15 mouse cellular contexts compared by ENCODE assay signal in genomic region chr14:51941577-51941976, GRCm38 (mm10). TPM values are rescaled to one million over a fixed set of nuclear protein-coding genes. Genes with fewer than 3 reads are reported as not detected.
DNase-seq lines count a peak whose midpoint lies in the region; ATAC-seq lines count a peak whose summit lies in the region.
"Had no signal": no experiment of that assay in that cellular context is flagged by ENCODE, and none has a peak within 500 bp of the region (broad histone marks: within the 10 kb centered on the region; RNA-seq: fewer than 3 reads in every experiment).

No protein-coding gene starts in this region.

- H3K27me3 ChIP-seq in forebrain, embryonic 10.5 days (ENCODE audit: poor library complexity, severe bottlenecking) = no peaks in the 10 kb centered on the region
- H3K27me3 ChIP-seq in forebrain, embryonic 11.5 days (ENCODE audit: control insufficient read depth, insufficient read depth, low read length) = no peaks in the 10 kb centered on the region
- no peaks in the 10 kb centered on the region for H3K27me3 ChIP-seq in liver, embryonic 12.5 days (replicated peaks)
- H3K27me3 ChIP-seq in liver, embryonic 13.5 days = no peaks in the 10 kb centered on the region
- H3K27me3 ChIP-seq: forebrain, embryonic 15.5 days; heart, embryonic 15.5 days; limb, embryonic 13.5 days; midbrain, embryonic 15.5 days; neural tube, embryonic 12.5 days had no signal

- no peak overlapping the region for H3K9ac ChIP-seq in forebrain, embryonic 11.5 days (ENCODE audit: low read length)
- H3K9ac ChIP-seq in liver, embryonic 12.5 days = no peak overlapping the region
- H3K9ac ChIP-seq in liver, embryonic 13.5 days = no peak overlapping the region
- H3K9ac ChIP-seq: forebrain, embryonic 15.5 days; heart, embryonic 15.5 days; limb, embryonic 13.5 days; midbrain, embryonic 15.5 days; neural tube, embryonic 12.5 days had no signal

- no peak for ATAC-seq in forebrain, embryonic 11.5 days (replicated peaks; ENCODE audit: low FRiP score)
- ATAC-seq in liver, embryonic 12.5 days = no peak
- ATAC-seq in liver, embryonic 13.5 days (ENCODE audit: low read depth) = no peak
- ATAC-seq: forebrain, embryonic 15.5 days; midbrain, embryonic 15.5 days had no signal

- no peak overlapping the region for H3K4me3 ChIP-seq in forebrain, embryonic 10.5 days
- no peak overlapping the region for H3K4me3 ChIP-seq in forebrain, embryonic 11.5 days (ENCODE audit: low read depth, low read length)
- no peak overlapping the region for H3K4me3 ChIP-seq in liver, embryonic 12.5 days
- H3K4me3 ChIP-seq in liver, embryonic 13.5 days (replicated peaks) = no peak overlapping the region
- H3K4me3 ChIP-seq: forebrain, embryonic 15.5 days; heart, embryonic 15.5 days; limb, embryonic 13.5 days; midbrain, embryonic 15.5 days; neural tube, embryonic 12.5 days had no signal

- H3K9me3 ChIP-seq in forebrain, embryonic 10.5 days = 0 out of 2 replicates have a peak, but pooled peaks cover 1% of the 10 kb centered on the region
- H3K9me3 ChIP-seq in forebrain, embryonic 11.5 days (ENCODE audit: control insufficient read depth, low read length) = no peaks in the 10 kb centered on the region
- 0 out of 2 replicates have a peak, but pooled peaks cover 6% of the 10 kb centered on the region for H3K9me3 ChIP-seq in liver, embryonic 12.5 days (replicated peaks)
- no peaks in the 10 kb centered on the region for H3K9me3 ChIP-seq in liver, embryonic 13.5 days (replicated peaks)
- H3K9me3 ChIP-seq: forebrain, embryonic 15.5 days; heart, embryonic 15.5 days; midbrain, embryonic 15.5 days; neural tube, embryonic 12.5 days had no signal

- peak overlapping the region; percentile 44 for H3K27ac ChIP-seq in forebrain, embryonic 10.5 days
- no peak overlapping the region for H3K27ac ChIP-seq in forebrain, embryonic 11.5 days (ENCODE audit: low read depth, low read length)
- no peak overlapping the region for H3K27ac ChIP-seq in liver, embryonic 12.5 days
- H3K27ac ChIP-seq in liver, embryonic 13.5 days = no peak overlapping the region
- H3K27ac ChIP-seq: forebrain, embryonic 15.5 days; heart, embryonic 15.5 days; limb, embryonic 13.5 days; midbrain, embryonic 15.5 days; neural tube, embryonic 12.5 days had no signal

- DNase-seq in forebrain, embryonic 10.5 days (ENCODE audit: extremely low spot score, low spot score) = no peak
- no peak for DNase-seq in forebrain, embryonic 11.5 days (ENCODE audit: low spot score)
- DNase-seq in liver = no peak
- no peak for DNase-seq in liver, embryonic 13.5 days
- DNase-seq in right cerebral cortex, postnatal 14 days = no peak
- DNase-seq in retina, embryonic 14.5 days (ENCODE audit: low spot score) = no peak
- DNase-seq: cerebellum, adult 8-10 months; thymus, postnatal 25 days had no signal

- peaks cover 19% of the 10 kb centered on the region for H3K4me1 ChIP-seq in forebrain, embryonic 10.5 days
- H3K4me1 ChIP-seq in forebrain, embryonic 11.5 days (replicated peaks; ENCODE audit: control insufficient read depth, insufficient read depth, low read length) = no peaks in the 10 kb centered on the region
- H3K4me1 ChIP-seq in liver, embryonic 12.5 days = peaks cover 18% of the 10 kb centered on the region
- H3K4me1 ChIP-seq in liver, embryonic 13.5 days (replicated peaks) = peaks cover 18% of the 10 kb centered on the region
- H3K4me1 ChIP-seq: forebrain, embryonic 15.5 days; midbrain, embryonic 15.5 days had no signal

- no peaks in the 10 kb centered on the region for H3K36me3 ChIP-seq in forebrain, embryonic 10.5 days (replicated peaks)
- no peaks in the 10 kb centered on the region for H3K36me3 ChIP-seq in forebrain, embryonic 11.5 days (ENCODE audit: control insufficient read depth, insufficient read depth, low read length)
- no peaks in the 10 kb centered on the region for H3K36me3 ChIP-seq in liver, embryonic 12.5 days
- H3K36me3 ChIP-seq in liver, embryonic 13.5 days = no peaks in the 10 kb centered on the region
- H3K36me3 ChIP-seq: forebrain, embryonic 15.5 days; heart, embryonic 15.5 days; limb, embryonic 13.5 days; midbrain, embryonic 15.5 days; neural tube, embryonic 12.5 days had no signal

- 53% methylated on average over 9 of the region's 9 CpGs for WGBS in forebrain, embryonic 10.5 days
- WGBS in forebrain, embryonic 11.5 days = 53% methylated on average over 9 of the region's 9 CpGs
- WGBS in liver, embryonic 12.5 days (ENCODE audit: insufficient replicate concordance) = 53% methylated on average over 9 of the region's 9 CpGs
- WGBS in liver, embryonic 13.5 days (ENCODE audit: insufficient replicate concordance) = 50% methylated on average over 9 of the region's 9 CpGs

- no peak overlapping the region for H3K4me2 ChIP-seq in forebrain, embryonic 11.5 days (ENCODE audit: low read depth, low read length, severe bottlenecking)
- peak overlapping the region; percentile 0; the same call in 1 of the 2 replicates for H3K4me2 ChIP-seq in liver, embryonic 12.5 days
- peak overlapping the region; percentile 17; the same call in 1 of the 2 replicates for H3K4me2 ChIP-seq in liver, embryonic 13.5 days
- H3K4me2 ChIP-seq: forebrain, embryonic 15.5 days; heart, embryonic 15.5 days; limb, embryonic 13.5 days; midbrain, embryonic 15.5 days; neural tube, embryonic 12.5 days had no signal

RNA-seq across cellular contexts. Expression of gene Rnase13, which starts 19.0 kb away (rescaled TPM):
- not detected in 2 replicates for polyA plus RNA-seq in forebrain, embryonic 10.5 days (2016; fragmentation: Nextera tagmentation; extraction: Ambion mirVana)
- polyA plus RNA-seq in forebrain, embryonic 11.5 days (2014; fragmentation: Nextera tagmentation; extraction: Ambion mirVana) = not detected in 2 replicates
- not detected in 2 replicates for polyA plus RNA-seq in liver, embryonic 12.5 days (2016; fragmentation: Nextera tagmentation; extraction: Ambion mirVana)
- not detected in 2 replicates for polyA plus RNA-seq in liver, embryonic 13.5 days (2015; fragmentation: Nextera tagmentation; extraction: Ambion mirVana)
- polyA plus RNA-seq: forebrain, embryonic 15.5 days; heart, embryonic 15.5 days; limb, embryonic 13.5 days; midbrain, embryonic 15.5 days; neural tube, embryonic 12.5 days had no signal

RNA-seq across cellular contexts. Expression of gene Tppp2, which starts 23.4 kb away (rescaled TPM):
- polyA plus RNA-seq in forebrain, embryonic 10.5 days (2016; fragmentation: Nextera tagmentation; extraction: Ambion mirVana) = not detected in 2 replicates
- polyA plus RNA-seq in forebrain, embryonic 11.5 days (2014; fragmentation: Nextera tagmentation; extraction: Ambion mirVana) = not detected in 2 replicates
- polyA plus RNA-seq in liver, embryonic 12.5 days (2016; fragmentation: Nextera tagmentation; extraction: Ambion mirVana) = not detected in 2 replicates
- polyA plus RNA-seq in liver, embryonic 13.5 days (2015; fragmentation: Nextera tagmentation; extraction: Ambion mirVana) = not detected in 2 replicates
- polyA plus RNA-seq: cortical plate, adult 2 months; forebrain, embryonic 15.5 days; heart, embryonic 15.5 days; limb, embryonic 13.5 days; midbrain, embryonic 15.5 days; neural tube, embryonic 12.5 days had no signal

RNA-seq across cellular contexts. Expression of gene Ndrg2, which starts 27.6 kb away (rescaled TPM):
- 9.0 and 9.1 TPM in 2 replicates for polyA plus RNA-seq in forebrain, embryonic 10.5 days (2016; fragmentation: Nextera tagmentation; extraction: Ambion mirVana)
- 8.9 and 11.2 TPM in 2 replicates for polyA plus RNA-seq in forebrain, embryonic 11.5 days (2014; fragmentation: Nextera tagmentation; extraction: Ambion mirVana)
- polyA plus RNA-seq in liver, embryonic 12.5 days (2016; fragmentation: Nextera tagmentation; extraction: Ambion mirVana) = 17.0 and 17.3 TPM in 2 replicates
- polyA plus RNA-seq in liver, embryonic 13.5 days (2015; fragmentation: Nextera tagmentation; extraction: Ambion mirVana) = 16.1 and 17.1 TPM in 2 replicates

RNA-seq across cellular contexts. Expression of gene Arhgef40, which starts 42.9 kb away (rescaled TPM):
- 97.5 and 102 TPM in 2 replicates for polyA plus RNA-seq in forebrain, embryonic 10.5 days (2016; fragmentation: Nextera tagmentation; extraction: Ambion mirVana)
- polyA plus RNA-seq in forebrain, embryonic 11.5 days (2014; fragmentation: Nextera tagmentation; extraction: Ambion mirVana) = 93.3 and 99.7 TPM in 2 replicates
- polyA plus RNA-seq in liver, embryonic 12.5 days (2016; fragmentation: Nextera tagmentation; extraction: Ambion mirVana) = 34.8 and 40.1 TPM in 2 replicates
- polyA plus RNA-seq in liver, embryonic 13.5 days (2015; fragmentation: Nextera tagmentation; extraction: Ambion mirVana) = 16.5 and 19.7 TPM in 2 replicates

RNA-seq across cellular contexts. Expression of gene Slc39a2, which starts 48.9 kb away (rescaled TPM):
- 0.50 and 0.77 TPM in 2 replicates for polyA plus RNA-seq in forebrain, embryonic 10.5 days (2016; fragmentation: Nextera tagmentation; extraction: Ambion mirVana)
- polyA plus RNA-seq in forebrain, embryonic 11.5 days (2014; fragmentation: Nextera tagmentation; extraction: Ambion mirVana) = 0.45 and 0.89 TPM in 2 replicates
- polyA plus RNA-seq in liver, embryonic 12.5 days (2016; fragmentation: Nextera tagmentation; extraction: Ambion mirVana) = 0.06 and 0.11 TPM in 2 replicates
- polyA plus RNA-seq in liver, embryonic 13.5 days (2015; fragmentation: Nextera tagmentation; extraction: Ambion mirVana) = 0.05 and 0.08 TPM in 2 replicates
